Mouse (Mus musculus): Measurements from ENCODE around the gene Serhl. TPM values are rescaled to one million over a fixed set of nuclear protein-coding genes. Genes with fewer than 3 reads are reported as not detected.

Serhl gene
- polyA plus RNA-seq, 1 experiment from 2014 or later = 56.3 TPM

DNA sequence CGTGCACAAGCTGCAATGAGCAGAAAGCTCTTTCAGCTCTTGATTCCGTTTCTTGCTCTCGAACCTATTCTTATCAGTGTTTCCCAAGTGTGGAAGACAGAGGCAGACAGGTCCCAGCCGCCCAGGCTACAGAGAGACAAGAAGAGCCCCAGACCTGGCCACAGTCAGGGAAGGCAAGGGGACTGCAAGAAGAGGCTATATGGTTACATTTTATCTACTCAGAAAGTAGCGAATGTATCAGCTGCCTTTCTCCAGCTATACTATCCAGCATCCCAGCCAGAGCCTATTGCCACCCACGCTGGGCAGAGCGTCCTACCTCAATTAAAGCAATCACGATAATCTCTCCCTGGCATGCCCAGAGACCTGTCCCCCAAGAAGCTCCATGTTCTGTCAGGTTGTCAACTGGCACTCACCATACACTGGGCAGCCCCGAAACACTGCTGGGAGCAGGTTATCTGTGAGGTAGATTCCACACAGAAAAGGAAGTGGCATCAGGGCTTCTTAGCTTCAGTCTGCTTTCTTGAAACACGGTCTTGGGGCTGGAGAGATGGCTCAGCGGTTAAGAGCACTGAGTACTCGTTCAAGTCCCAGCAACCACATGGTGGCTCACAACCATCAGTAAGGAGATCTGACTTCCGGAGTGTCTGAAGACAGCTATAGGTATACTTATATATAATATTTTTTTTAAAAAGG lies 2.5 kb upstream of the Serhl start:
- 80% methylated on average over 13 of the region's 13 CpGs for WGBS
- Histone ChIP-seq H3K27ac (no peak overlapping the region), H3K9me3 (no peaks in the 10 kb centered on the region), H3K4me2 (replicated peaks) (no peak overlapping the region), H3K4me1 (replicated peaks) (peaks cover 4% of the 10 kb centered on the region), H3K4me3 (replicated peaks) (no peak overlapping the region), H3K9ac (no peak overlapping the region), H3K27me3 (replicated peaks) (no peaks in the 10 kb centered on the region; the same call in 1 of the 2 replicates), H3K36me3 (no peaks in the 10 kb centered on the region)
- no peak for ATAC-seq

GRCm38 (mm10) chr15:83088495-83089428 lies 544 bp upstream of the Serhl start:
- no peak overlapping the region for H3K9ac ChIP-seq
- no peak overlapping the region for H3K27ac ChIP-seq
- 12% methylated on average over 26 of the region's 27 CpGs for WGBS
- no peak overlapping the region for H3K4me3 ChIP-seq (replicated peaks)
- peak; percentile 69; the same call in 1 of the 2 replicates for ATAC-seq
- H3K9me3 ChIP-seq = no peaks in the 10 kb centered on the region
- H3K4me1 ChIP-seq (replicated peaks) = peaks cover 4% of the 10 kb centered on the region
- H3K4me2 ChIP-seq (replicated peaks) = peak overlapping the region; percentile 4
- no peaks in the 10 kb centered on the region for H3K36me3 ChIP-seq
- H3K27me3 ChIP-seq (replicated peaks) = no peaks in the 10 kb centered on the region; the same call in 1 of the 2 replicates

DNA sequence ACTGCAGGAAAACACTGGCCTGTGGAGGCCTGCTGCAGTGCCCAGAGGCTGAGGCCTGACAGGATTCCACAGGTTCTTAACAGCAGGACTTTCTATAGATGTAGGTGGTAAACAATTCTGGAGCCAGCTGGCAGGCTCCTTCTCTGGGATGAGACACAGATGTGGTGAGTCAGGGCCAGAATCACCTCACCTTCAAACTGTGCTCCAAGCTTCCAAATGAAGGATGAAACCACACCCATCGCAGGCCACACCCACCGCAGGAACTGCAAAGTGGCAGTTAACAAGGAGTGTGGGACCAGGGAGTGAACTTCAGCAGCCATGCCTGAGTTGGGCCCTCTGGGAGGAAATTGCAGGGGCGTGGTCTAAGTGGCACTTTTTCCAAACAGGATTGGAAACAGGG lies 1.6 kb downstream of the Serhl start:
- Histone ChIP-seq H3K27me3 (replicated peaks) (no peaks in the 10 kb centered on the region; the same call in 1 of the 2 replicates), H3K36me3 (no peaks in the 10 kb centered on the region), H3K9me3 (no peaks in the 10 kb centered on the region), H3K4me3 (replicated peaks) (no peak overlapping the region), H3K4me2 (replicated peaks) (no peak overlapping the region), H3K4me1 (replicated peaks) (peaks cover 4% of the 10 kb centered on the region), H3K27ac (no peak overlapping the region), H3K9ac (no peak overlapping the region)
- peak; percentile 61 for ATAC-seq
- 29% methylated on average over 3 of the region's 3 CpGs for WGBS

- no peak for ATAC-seq
- Histone ChIP-seq H3K27me3 (replicated peaks) (no peaks in the 10 kb centered on the region; the same call in 1 of the 2 replicates), H3K27ac (no peak overlapping the region), H3K4me3 (replicated peaks) (no peak overlapping the region), H3K36me3 (no peaks in the 10 kb centered on the region), H3K4me1 (replicated peaks) (peaks cover 4% of the 10 kb centered on the region), H3K4me2 (replicated peaks) (no peak overlapping the region), H3K9me3 (no peaks in the 10 kb centered on the region), H3K9ac (no peak overlapping the region)
- 75% methylated on average over 2 of the region's 2 CpGs for WGBS
Observed at GRCm38 (mm10) chr15:83093687-83094086, 4.4 kb downstream of the Serhl start.

DNA sequence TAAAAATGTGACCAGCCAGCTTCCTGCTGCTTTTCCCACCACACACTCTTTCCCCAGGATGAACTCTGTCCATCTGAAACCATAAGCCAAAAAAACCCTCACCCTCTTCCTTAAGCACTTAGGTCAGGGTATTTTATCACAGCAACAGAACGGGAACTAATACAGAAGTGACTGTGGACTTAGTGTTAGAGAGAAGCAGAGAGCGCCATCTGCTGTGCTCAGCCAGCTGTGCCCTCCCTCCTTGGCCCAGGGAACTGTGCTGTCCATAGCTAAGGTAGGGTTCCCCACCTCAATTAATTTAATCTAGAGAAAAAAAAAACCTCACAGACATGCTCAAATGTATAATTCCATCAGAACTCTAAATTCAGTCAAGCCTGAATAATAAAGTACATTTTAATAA lies 6.6 kb downstream of the Serhl start:
- H3K27me3 ChIP-seq (replicated peaks) = no peaks in the 10 kb centered on the region
- no peak overlapping the region for H3K27ac ChIP-seq
- H3K4me2 ChIP-seq (replicated peaks) = no peak overlapping the region
- H3K36me3 ChIP-seq = no peaks in the 10 kb centered on the region
- no peak overlapping the region for H3K4me3 ChIP-seq (replicated peaks)
- no peak overlapping the region for H3K9ac ChIP-seq
- H3K4me1 ChIP-seq (replicated peaks) = peaks cover 11% of the 10 kb centered on the region
- WGBS = 46% methylated on average over 2 of the region's 2 CpGs
- ATAC-seq = no peak
- H3K9me3 ChIP-seq = no peaks in the 10 kb centered on the region

GRCm38 (mm10) chr15:83099533-83100331 lies 10.4 kb downstream of the Serhl start:
- Histone ChIP-seq H3K27ac (peak overlapping the region; percentile 40; the same call in 1 of the 2 replicates), H3K36me3 (no peaks in the 10 kb centered on the region), H3K4me2 (replicated peaks) (peak overlapping the region; percentile 87), H3K9ac (peak overlapping the region; percentile 76), H3K27me3 (replicated peaks) (no peaks in the 10 kb centered on the region), H3K4me1 (replicated peaks) (peaks cover 9% of the 10 kb centered on the region), H3K4me3 (replicated peaks) (peak overlapping the region; percentile 64), H3K9me3 (no peaks in the 10 kb centered on the region)
- 4% methylated on average over 31 of the region's 31 CpGs for WGBS
- ATAC-seq = peak; percentile 96

DNA sequence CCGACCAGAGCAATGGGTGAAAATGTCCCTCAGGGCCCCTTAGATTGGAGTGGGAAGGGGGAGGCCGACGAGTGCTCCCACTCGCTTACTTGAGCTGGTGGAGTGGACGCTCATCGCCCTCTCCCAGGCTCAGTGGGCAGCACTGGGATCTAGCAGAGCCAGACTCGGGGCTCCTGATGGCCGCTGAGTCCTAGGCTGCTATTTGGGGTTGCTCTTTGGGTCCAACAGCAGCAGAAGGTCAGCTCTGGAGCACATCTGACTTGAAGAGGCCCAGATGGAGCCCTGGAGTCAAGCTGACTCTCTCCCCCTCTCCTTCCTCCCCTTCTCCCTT lies 11.0 kb downstream of the Serhl start:
- H3K9ac ChIP-seq = peak overlapping the region; percentile 76
- H3K27me3 ChIP-seq (replicated peaks) = no peaks in the 10 kb centered on the region
- ATAC-seq = no peak
- H3K4me2 ChIP-seq (replicated peaks) = peak overlapping the region; percentile 87
- no peaks in the 10 kb centered on the region for H3K9me3 ChIP-seq
- peaks cover 9% of the 10 kb centered on the region for H3K4me1 ChIP-seq (replicated peaks)
- H3K4me3 ChIP-seq (replicated peaks) = peak overlapping the region; percentile 64
- H3K27ac ChIP-seq = 0 out of 2 replicates have a peak overlapping the region, but pooled peaks have one; percentile 27
- no peaks in the 10 kb centered on the region for H3K36me3 ChIP-seq
- 2% methylated on average over 8 of the region's 8 CpGs for WGBS

DNA sequence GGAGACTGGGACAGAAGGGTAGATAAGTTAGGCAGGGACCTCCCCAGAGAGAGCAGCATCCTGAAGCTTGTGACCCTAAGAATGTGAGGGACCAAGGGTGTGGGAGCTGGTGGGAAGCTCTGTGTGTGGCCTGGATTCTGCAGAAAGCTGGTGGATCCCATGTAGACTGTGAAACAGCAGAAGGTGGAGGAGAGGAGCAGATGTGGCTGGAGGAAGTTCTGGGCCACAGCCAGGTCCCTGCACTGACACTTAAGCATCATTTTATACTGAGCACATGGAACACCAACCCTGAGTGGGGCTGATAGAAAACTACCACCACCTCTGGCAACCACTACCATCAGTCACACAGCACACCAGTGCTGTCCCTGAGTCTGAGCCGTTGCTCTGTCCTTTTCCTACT lies 13.8 kb downstream of the Serhl start:
- no peak overlapping the region for H3K4me3 ChIP-seq (replicated peaks)
- no peak for ATAC-seq
- WGBS = 55% methylated on average over 1 of the region's 1 CpGs

GRCm38 (mm10) chr15:83106426-83106825 lies 17.1 kb downstream of the Serhl start:
- Histone ChIP-seq H3K4me3 (replicated peaks) (no peak overlapping the region), H3K4me1 (replicated peaks) (no peaks in the 10 kb centered on the region), H3K27me3 (replicated peaks) (no peaks in the 10 kb centered on the region), H3K27ac (no peak overlapping the region), H3K9me3 (no peaks in the 10 kb centered on the region), H3K36me3 (no peaks in the 10 kb centered on the region), H3K4me2 (replicated peaks) (no peak overlapping the region), H3K9ac (no peak overlapping the region)
- whole genome bisulfite sequencing = 49% methylated on average over 6 of the region's 6 CpGs
- peak; percentile 78 for ATAC-seq

More for the DNA sequence above, 13.8 kb downstream of the Serhl start:
- Histone ChIP-seq H3K27me3 (replicated peaks) (no peaks in the 10 kb centered on the region), H3K9ac (no peak overlapping the region), H3K4me2 (replicated peaks) (no peak overlapping the region), H3K9me3 (no peaks in the 10 kb centered on the region), H3K36me3 (no peaks in the 10 kb centered on the region), H3K27ac (no peak overlapping the region), H3K4me1 (replicated peaks) (peaks cover 9% of the 10 kb centered on the region)

GRCm38 (mm10) chr15:83107814-83108213 lies 18.5 kb downstream of the Serhl start:
- Histone ChIP-seq H3K9me3 (no peaks in the 10 kb centered on the region), H3K36me3 (no peaks in the 10 kb centered on the region), H3K4me2 (replicated peaks) (no peak overlapping the region), H3K27me3 (replicated peaks) (no peaks in the 10 kb centered on the region), H3K9ac (no peak overlapping the region), H3K4me1 (replicated peaks) (peaks cover 2% of the 10 kb centered on the region; the same call in 1 of the 2 replicates), H3K4me3 (replicated peaks) (no peak overlapping the region), H3K27ac (no peak overlapping the region)
- WGBS = 82% methylated on average over 6 of the region's 6 CpGs
- ATAC-seq = no peak

- WGBS = 47% methylated on average over 6 of the region's 6 CpGs
- Histone ChIP-seq H3K9ac (no peak overlapping the region), H3K27ac (no peak overlapping the region), H3K36me3 (no peaks in the 10 kb centered on the region), H3K27me3 (replicated peaks) (no peaks in the 10 kb centered on the region), H3K4me3 (replicated peaks) (no peak overlapping the region), H3K9me3 (no peaks in the 10 kb centered on the region), H3K4me2 (replicated peaks) (no peak overlapping the region), H3K4me1 (replicated peaks) (peaks cover 5% of the 10 kb centered on the region; the same call in 1 of the 2 replicates)
- no peak for ATAC-seq
Observed at GRCm38 (mm10) chr15:83111290-83111689, 22.0 kb downstream of the Serhl start.

DNA sequence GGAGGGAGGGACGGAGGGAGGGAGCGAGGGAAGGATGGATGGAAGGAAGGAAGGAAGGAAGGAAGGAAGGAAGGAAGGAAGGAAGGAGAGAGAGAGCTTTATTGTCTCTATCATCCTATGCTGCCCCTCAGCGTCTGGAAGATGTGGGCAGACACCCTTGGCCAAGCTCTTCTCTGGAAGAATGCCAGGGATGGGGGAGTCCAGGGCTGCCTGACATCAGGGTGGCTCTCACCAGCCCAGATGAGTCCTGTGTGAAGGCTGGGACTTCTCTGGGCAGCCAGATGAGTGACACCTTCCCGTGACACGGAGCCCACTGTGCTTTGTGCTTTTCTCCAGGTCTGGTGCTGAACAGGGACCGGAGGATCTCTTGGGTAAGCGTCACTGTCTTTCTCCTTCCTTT lies 22.6 kb downstream of the Serhl start:
- H3K4me2 ChIP-seq (replicated peaks) = no peak overlapping the region
- 79% methylated on average over 7 of the region's 7 CpGs for WGBS

More for the DNA sequence above, 22.6 kb downstream of the Serhl start:
- H3K4me3 ChIP-seq (replicated peaks) = no peak overlapping the region
- H3K27me3 ChIP-seq (replicated peaks) = no peaks in the 10 kb centered on the region
- no peak overlapping the region for H3K9ac ChIP-seq
- H3K4me1 ChIP-seq (replicated peaks) = peaks cover 5% of the 10 kb centered on the region; the same call in 1 of the 2 replicates
- no peak overlapping the region for H3K27ac ChIP-seq
- ATAC-seq = no peak
- H3K9me3 ChIP-seq = no peaks in the 10 kb centered on the region
- H3K36me3 ChIP-seq = 0 out of 2 replicates have a peak, but pooled peaks cover 2% of the 10 kb centered on the region
